Mouse (Mus musculus) erythroblast, embryonic 14.5 days (primary cell): Measurements from ENCODE around the gene Icos.

Source experiments
- GATA1 ChIP-seq: IDR thresholded peaks from 2 replicates; pipeline ENCODE4 v1.6.1; 2012; ENCODE audit warnings: low read length, inconsistent platforms, mixed read lengths
- TAL1 ChIP-seq: IDR thresholded peaks from 3 replicates; pipeline ENCODE4 v1.6.1; 2012; ENCODE audit warnings: low read length, inconsistent platforms, mixed read lengths

DNA sequence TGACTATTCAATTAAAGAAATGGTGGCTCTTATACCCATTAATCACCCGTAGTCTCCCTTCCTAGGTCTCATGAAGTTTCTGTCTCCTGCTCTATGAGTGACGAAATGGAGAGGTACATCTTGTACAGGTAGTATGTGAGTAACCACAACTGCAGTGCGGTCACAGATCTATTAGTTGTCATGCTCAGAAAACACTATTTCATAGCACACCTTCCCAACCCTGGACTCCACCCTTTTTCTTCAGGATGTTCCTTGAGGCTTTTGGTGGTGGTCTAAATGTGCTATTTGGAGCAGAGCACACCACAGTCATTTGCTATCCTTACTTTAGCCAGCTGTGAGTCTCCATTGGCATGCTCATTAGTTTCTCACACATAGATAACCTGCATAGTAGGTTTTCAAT lies 48.7 kb upstream of the Icos start:
- TF ChIP-seq TAL1 (no peak), GATA1 (no peak)
